Mouse (Mus musculus) stomach, embryonic 16.5 days (tissue): Measurements from ENCODE around the gene H2afz. TPM values are rescaled to one million over a fixed set of nuclear protein-coding genes. Genes with fewer than 3 reads are reported as not detected.

Experiments
- ATAC-seq: fragments of 200-750 bp; cut with Nextera tagmentation; 2 replicates; pipeline ENCODE4 v1.8.0; 2017; ENCODE audit warnings: moderate number of reproducible peaks, moderate TSS enrichment; ENCODE audit not compliant: insufficient read depth, low FRiP score
- H3K27ac ChIP-seq: fragments of 300-500 bp; sonication (generic); 2 replicates; pipeline ENCODE4 v1.5.1; 2014; ENCODE audit warnings: low read length
- H3K27me3 ChIP-seq: fragments of 300-500 bp; sonication (generic); 2 replicates; pipeline ENCODE4 v1.6.1; 2014; ENCODE audit warnings: low read length, control low read depth, mixed read lengths; ENCODE audit not compliant: control insufficient read depth, insufficient read depth
- H3K36me3 ChIP-seq: fragments of 300-500 bp; sonication (generic); 2 replicates; pipeline ENCODE4 v1.6.1; 2014; ENCODE audit warnings: low read length; ENCODE audit not compliant: control insufficient read depth, insufficient read depth
- H3K4me1 ChIP-seq: fragments of 300-500 bp; sonication (generic); 2 replicates; pipeline ENCODE4 v1.6.1; 2014; ENCODE audit warnings: low read length, control low read depth, mixed read lengths; ENCODE audit not compliant: control insufficient read depth, insufficient read depth
- H3K4me2 ChIP-seq: fragments of 300-500 bp; sonication (generic); 2 replicates; pipeline ENCODE4 v1.6.1; 2014; ENCODE audit warnings: low read depth, low read length, mixed read lengths
- H3K4me3 ChIP-seq: fragments of 300-500 bp; sonication (generic); replicated peaks from 2 replicates; pipeline ENCODE4 v1.5.1; 2014; ENCODE audit warnings: mild to moderate bottlenecking, low read length
- H3K9ac ChIP-seq: fragments of 300-500 bp; sonication (generic); 2 replicates; pipeline ENCODE4 v1.6.1; 2014; ENCODE audit warnings: low read length
- H3K9me3 ChIP-seq: fragments of 300-500 bp; sonication (generic); replicated peaks from 2 replicates; pipeline ENCODE4 v1.6.1; 2016; ENCODE audit warnings: low read length, control low read depth; ENCODE audit not compliant: control insufficient read depth
- WGBS: fragments of 180-500 bp; shearing (Covaris S2); extraction: QIAGEN DNeasy Blood & Tissue Kit; methylation state at CpG from one replicate; pipeline ENCODE4 v1.1.7; 2014; 5-methylcytosine and 5-hydroxymethylcytosine counted together
- polyA plus RNA-seq: library from polyadenylated mRNA; unstranded; fragments of >200 nt; fragmentation: Nextera tagmentation; extraction: Ambion mirVana; gene quantifications from 2 replicates; pipeline ENCODE4 v1.2.1, GENCODE M21; 2015

Gene H2afz
- polyA plus RNA-seq, 1 experiment from 2014 or later: 1,340 TPM

DNA sequence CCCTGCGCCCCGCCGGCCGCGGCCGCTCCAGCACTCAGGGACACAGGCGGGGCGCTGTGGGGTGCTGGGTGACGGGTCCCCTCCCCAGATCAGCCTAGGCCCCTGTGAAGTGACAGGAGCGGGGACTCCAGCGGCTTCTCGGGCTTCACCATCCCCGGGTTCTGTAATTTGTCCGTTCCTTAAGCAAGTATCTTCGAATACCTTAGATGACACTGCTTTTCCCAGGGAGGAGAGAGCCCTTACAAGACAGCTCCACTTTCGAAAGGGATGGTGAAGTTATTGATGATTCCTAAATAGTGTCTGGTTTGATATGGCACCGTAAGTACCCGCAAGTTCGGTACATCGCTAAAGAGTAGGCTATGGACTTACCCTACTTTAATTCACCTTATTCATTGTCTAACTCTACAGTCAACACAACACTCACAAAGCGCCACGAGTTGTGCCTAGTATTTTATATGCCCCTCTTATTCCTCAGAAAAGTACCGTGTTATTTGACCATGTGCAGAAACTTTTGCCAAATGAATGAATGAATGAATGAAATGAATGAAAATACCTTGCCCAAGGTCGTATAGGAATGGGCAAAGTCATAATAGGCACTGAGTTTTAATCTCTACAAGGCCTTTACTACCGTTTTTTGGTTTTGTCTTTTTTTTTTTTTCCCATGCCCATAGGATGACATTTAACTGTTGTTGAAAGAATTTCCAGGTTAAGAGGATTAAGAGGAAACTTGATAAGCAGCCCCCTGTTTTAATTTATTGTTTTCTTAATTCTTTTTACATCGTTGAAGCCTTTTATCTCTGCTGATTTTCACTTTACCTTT is 4.0 kb downstream of the H2afz start:
- peak overlapping the region; percentile 75 for H3K4me2 ChIP-seq
- peak overlapping the region; percentile 98 for H3K9ac ChIP-seq
- WGBS: 3% methylated on average over 26 of the region's 26 CpGs
- H3K27ac ChIP-seq: peak overlapping the region; percentile 99
- peak overlapping the region; percentile 91 for H3K4me3 ChIP-seq
- H3K36me3 ChIP-seq: no peaks in the 10 kb centered on the region
- H3K27me3 ChIP-seq: no peaks in the 10 kb centered on the region
- H3K4me1 ChIP-seq: 0 out of 2 replicates have a peak, but pooled peaks cover 15% of the 10 kb centered on the region
- no peak for ATAC-seq
- H3K9me3 ChIP-seq: no peaks in the 10 kb centered on the region

DNA sequence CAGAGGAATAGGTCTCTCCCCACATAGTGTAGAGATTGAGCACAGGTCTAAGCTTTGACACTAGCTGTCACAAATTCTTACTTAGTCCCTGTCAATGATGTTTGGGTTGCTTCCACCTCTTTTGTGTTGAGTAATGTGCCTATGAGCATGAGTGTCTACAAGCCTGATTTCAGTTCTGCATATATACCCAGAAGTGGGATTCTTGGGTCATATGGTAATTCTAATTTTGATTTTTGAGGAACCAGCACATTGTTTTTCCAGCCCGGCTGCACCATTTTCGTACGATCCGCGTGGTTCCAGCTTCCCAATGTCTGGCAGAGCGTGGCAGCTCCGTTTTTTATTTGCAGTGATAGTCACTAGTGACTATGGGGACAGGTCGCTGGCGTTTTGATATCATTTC is 5.1 kb downstream of the H2afz start:
- no peaks in the 10 kb centered on the region for H3K27me3 ChIP-seq
- H3K9ac ChIP-seq: no peak overlapping the region
- WGBS: 90% methylated on average over 9 of the region's 9 CpGs
- no peak overlapping the region; the same call in 1 of the 2 replicates for H3K4me3 ChIP-seq
- H3K4me2 ChIP-seq: no peak overlapping the region
- no peak overlapping the region for H3K27ac ChIP-seq
- no peak for ATAC-seq
- H3K9me3 ChIP-seq: no peaks in the 10 kb centered on the region
- 0 out of 2 replicates have a peak, but pooled peaks cover 13% of the 10 kb centered on the region for H3K4me1 ChIP-seq
- no peaks in the 10 kb centered on the region for H3K36me3 ChIP-seq

DNA sequence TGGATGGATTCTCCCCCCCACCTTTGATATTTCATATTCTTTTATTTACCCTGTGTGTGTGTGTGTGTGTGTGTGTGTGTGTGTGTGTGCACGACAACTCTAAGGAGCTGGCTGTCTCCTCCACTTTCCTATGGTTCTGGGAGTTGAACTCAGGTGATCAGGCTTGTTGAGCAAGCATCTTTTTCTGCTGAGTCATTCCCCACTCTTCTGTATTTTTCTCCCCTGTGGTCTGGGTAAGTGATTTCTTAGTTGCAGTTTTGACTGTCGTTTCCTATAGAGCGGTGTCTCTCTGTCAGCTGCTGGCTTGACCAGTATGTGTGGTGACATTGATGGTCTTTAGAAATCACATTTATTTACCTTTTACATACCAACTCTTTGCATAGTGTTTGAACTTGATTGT is 15.0 kb downstream of the H2afz start:
- Histone ChIP-seq H3K9me3 (0 out of 2 replicates have a peak, but pooled peaks cover 5% of the 10 kb centered on the region), H3K9ac (no peak overlapping the region), H3K27ac (no peak overlapping the region), H3K4me1 (no peaks in the 10 kb centered on the region), H3K36me3 (0 out of 2 replicates have a peak, but pooled peaks cover 5% of the 10 kb centered on the region), H3K4me2 (no peak overlapping the region), H3K4me3 (no peak overlapping the region), H3K27me3 (no peaks in the 10 kb centered on the region)
- no peak for ATAC-seq
- WGBS: 57% methylated on average over 3 of the region's 3 CpGs

DNA sequence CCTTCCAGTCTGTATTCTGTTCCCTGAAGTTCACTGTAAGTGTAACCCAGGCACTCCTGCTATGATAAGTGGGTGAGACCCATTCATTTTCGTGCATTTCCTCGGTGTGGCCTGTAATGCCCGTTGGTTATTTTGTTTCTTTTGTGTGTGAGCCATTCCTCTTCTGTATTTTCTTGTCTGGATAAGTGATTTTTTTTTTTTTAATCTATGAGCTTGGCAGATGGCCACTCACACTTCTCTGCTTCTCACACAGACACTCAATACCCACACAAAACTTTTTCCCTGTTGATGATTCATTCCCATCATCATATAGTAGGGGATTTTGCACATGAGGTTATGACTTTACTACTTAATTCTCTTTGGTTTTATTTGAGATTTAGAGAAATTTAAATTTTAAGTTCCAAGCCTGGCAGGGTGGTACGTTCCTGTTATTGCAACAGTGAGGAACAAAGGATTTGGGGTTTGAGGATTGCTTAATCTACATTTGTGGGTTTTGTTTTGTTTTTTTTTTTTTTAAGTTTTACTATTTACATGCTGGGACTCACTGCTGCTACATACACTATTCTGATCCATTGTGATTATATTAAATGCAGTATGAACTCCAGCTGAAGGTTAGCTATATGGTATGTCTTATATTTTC is 15.9 kb downstream of the H2afz start:
- no peaks in the 10 kb centered on the region for H3K4me1 ChIP-seq
- H3K27ac ChIP-seq: no peak overlapping the region
- no peak overlapping the region for H3K9ac ChIP-seq
- 0 out of 2 replicates have a peak, but pooled peaks cover 5% of the 10 kb centered on the region for H3K36me3 ChIP-seq
- no peak for ATAC-seq
- H3K4me3 ChIP-seq: no peak overlapping the region
- no peak overlapping the region for H3K4me2 ChIP-seq
- 0 out of 2 replicates have a peak, but pooled peaks cover 5% of the 10 kb centered on the region for H3K9me3 ChIP-seq
- H3K27me3 ChIP-seq: no peaks in the 10 kb centered on the region
- 72% methylated on average over 4 of the region's 4 CpGs for WGBS

DNA sequence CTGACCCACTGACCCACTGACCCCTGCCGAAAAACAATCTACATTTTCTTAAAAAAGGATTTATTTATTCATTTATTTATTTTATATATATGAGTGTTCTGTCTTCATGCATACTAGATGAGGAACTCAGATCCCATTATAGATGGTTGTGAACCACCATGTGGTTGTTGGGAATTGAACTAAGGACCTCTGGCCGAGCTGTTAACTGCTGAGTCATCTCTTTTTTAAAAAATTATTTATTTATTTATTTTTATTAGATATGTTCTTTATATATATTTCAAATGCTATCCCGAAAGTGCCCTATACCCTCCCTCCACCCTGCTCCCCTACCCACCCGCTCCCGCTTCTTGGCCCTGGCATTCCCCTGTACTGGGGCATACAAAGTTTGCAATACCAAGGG is 16.8 kb downstream of the H2afz start:
- WGBS: 90% methylated on average over 5 of the region's 5 CpGs

DNA sequence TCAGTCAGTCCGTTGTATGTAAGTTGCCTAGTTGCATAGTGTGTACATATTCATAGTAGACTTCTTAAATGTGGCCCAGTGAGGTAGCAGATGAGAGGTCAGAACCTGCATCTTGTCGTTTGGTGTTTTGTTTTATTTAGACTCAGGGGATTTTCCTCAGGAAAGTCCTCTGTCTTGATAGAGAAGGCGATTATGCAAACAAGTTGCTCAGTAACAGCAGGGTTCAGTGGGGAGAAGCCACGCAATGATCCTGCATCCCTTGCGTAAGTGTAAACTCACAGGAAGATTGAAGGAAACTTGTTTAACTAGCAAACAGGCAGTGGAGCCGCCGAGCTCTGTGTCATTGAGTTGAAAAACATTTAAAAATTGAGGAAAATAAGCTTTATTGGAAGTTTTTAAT is 23.7 kb downstream of the H2afz start:
- Histone ChIP-seq H3K4me1 (no peaks in the 10 kb centered on the region), H3K9ac (no peak overlapping the region), H3K27me3 (no peaks in the 10 kb centered on the region), H3K27ac (no peak overlapping the region), H3K9me3 (no peaks in the 10 kb centered on the region), H3K36me3 (peaks cover 8% of the 10 kb centered on the region; the same call in 1 of the 2 replicates), H3K4me2 (no peak overlapping the region), H3K4me3 (no peak overlapping the region)
- no peak for ATAC-seq
- 71% methylated on average over 7 of the region's 7 CpGs for WGBS

More for the DNA sequence above, 16.8 kb downstream of the H2afz start:
- 0 out of 2 replicates have a peak, but pooled peaks cover 5% of the 10 kb centered on the region for H3K9me3 ChIP-seq
- H3K27me3 ChIP-seq: no peaks in the 10 kb centered on the region
- H3K4me1 ChIP-seq: no peaks in the 10 kb centered on the region
- no peak overlapping the region for H3K4me2 ChIP-seq
- 0 out of 2 replicates have a peak, but pooled peaks cover 5% of the 10 kb centered on the region for H3K36me3 ChIP-seq
- H3K27ac ChIP-seq: no peak overlapping the region
- H3K9ac ChIP-seq: no peak overlapping the region
- H3K4me3 ChIP-seq: no peak overlapping the region
- no peak for ATAC-seq

DNA sequence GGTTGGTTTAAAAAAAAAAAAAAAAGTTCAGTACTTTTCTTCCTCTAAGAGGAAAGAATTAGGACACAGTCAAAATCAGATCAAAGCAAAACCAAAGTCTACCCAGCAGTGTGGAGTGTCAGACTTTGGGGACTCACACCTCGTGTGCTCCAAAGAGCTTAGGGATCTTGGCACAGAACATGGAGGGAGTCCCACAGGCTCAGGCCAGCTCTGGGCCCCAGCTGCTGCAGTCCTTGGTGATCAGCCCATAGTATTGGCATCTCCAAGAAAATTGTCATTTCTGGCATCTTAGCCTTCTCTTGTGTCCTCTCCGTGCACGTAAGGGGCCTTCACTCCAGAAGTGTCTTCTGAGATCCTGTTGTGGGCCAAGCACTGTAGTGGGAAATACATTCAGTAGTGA is 26.8 kb downstream of the H2afz start:
- H3K36me3 ChIP-seq: peaks cover 12% of the 10 kb centered on the region; the same call in 1 of the 2 replicates
- H3K27me3 ChIP-seq: no peaks in the 10 kb centered on the region
- no peaks in the 10 kb centered on the region for H3K4me1 ChIP-seq
- 76% methylated on average over 3 of the region's 3 CpGs for WGBS
- no peak overlapping the region for H3K4me2 ChIP-seq
- ATAC-seq: no peak
- H3K4me3 ChIP-seq: no peak overlapping the region
- 0 out of 2 replicates have a peak, but pooled peaks cover 3% of the 10 kb centered on the region for H3K9me3 ChIP-seq
- no peak overlapping the region for H3K9ac ChIP-seq
- no peak overlapping the region for H3K27ac ChIP-seq

DNA sequence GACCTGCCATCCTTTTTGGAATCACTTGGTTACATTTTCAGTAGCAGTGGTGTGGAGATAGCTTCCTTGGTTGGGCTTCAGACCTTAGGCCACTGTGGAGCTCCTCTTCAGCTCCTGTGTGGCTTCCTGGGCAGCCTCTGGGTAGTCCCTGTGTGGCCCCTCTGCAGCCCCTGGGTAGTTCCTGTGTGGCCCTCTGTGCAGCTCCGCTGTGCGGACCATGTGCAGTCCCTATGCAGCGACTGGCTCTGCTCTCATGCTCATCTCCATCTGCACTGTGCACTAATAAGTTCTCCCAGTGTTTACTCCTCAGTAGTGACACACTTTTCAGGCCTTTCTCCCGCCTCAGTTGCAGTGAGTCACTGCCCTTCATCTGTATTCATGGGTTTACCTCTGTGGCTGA is 27.8 kb downstream of the H2afz start:
- Histone ChIP-seq H3K4me2 (no peak overlapping the region), H3K9ac (no peak overlapping the region), H3K9me3 (0 out of 2 replicates have a peak, but pooled peaks cover 3% of the 10 kb centered on the region), H3K4me3 (no peak overlapping the region), H3K27me3 (no peaks in the 10 kb centered on the region), H3K27ac (no peak overlapping the region), H3K36me3 (peaks cover 12% of the 10 kb centered on the region; the same call in 1 of the 2 replicates), H3K4me1 (no peaks in the 10 kb centered on the region)
- ATAC-seq: no peak
- WGBS: 90% methylated on average over 4 of the region's 4 CpGs

DNA sequence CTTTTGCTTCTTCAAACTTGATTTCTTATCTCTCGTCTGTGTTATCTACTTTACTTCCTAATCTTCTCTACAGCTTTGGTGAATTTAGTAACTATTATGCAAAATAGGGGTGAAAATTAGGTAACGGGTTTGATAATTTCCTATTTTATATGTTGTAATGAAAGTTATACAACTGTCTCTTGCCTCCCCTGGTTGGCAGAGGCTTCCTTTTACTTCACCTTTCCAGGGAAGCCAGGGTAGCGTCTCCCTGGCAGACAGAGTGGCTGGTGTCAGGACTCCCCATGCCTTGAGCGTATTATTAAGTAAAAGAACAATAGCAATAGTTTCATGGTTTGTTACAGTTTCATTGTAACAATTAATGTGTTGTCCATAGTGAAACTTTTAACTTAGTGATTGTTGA is 29.5 kb downstream of the H2afz start:
- Histone ChIP-seq H3K9ac (no peak overlapping the region), H3K27ac (no peak overlapping the region), H3K27me3 (no peaks in the 10 kb centered on the region), H3K4me2 (no peak overlapping the region), H3K36me3 (peaks cover 12% of the 10 kb centered on the region; the same call in 1 of the 2 replicates), H3K4me1 (no peaks in the 10 kb centered on the region), H3K4me3 (no peak overlapping the region), H3K9me3 (0 out of 2 replicates have a peak, but pooled peaks cover 3% of the 10 kb centered on the region)
- no peak for ATAC-seq
- WGBS: 84% methylated on average over 4 of the region's 4 CpGs
